Mouse (Mus musculus) 416B (cell line): ENCODE measurements at regions not wholly inside any gene's neighbourhood (a gene's known extent, or its start where the extent isn't known, plus 50 kb on each side); places are given as distances from the start of the nearest gene placed in this dataset.

Experiments
- DNase-seq: peaks from one replicate; pipeline ENCODE4 v3.0.0; 2011; ENCODE audit warnings: low read depth

- DNase-seq: peak; percentile 12
Observed at GRCm38 (mm10) chr9:86961663-86962062, 53.7 kb upstream of the Ripply2 start.

- no peak for DNase-seq
Observed at GRCm38 (mm10) chr9:86957076-86957475, 58.3 kb upstream of the Ripply2 start.

GRCm38 (mm10) chr9:86955720-86956119, 59.6 kb upstream of the Ripply2 start:
- DNase-seq: no peak

GRCm38 (mm10) chr9:86951958-86952509, 63.3 kb upstream of the Ripply2 start:
- peak; percentile 15 for DNase-seq

- DNase-seq: no peak
Observed at GRCm38 (mm10) chr9:86949885-86950284, 65.5 kb upstream of the Ripply2 start.

- no peak for DNase-seq
Observed at GRCm38 (mm10) chr9:86931196-86931595, 50.7 kb upstream of the Snap91 start.
